Mouse (Mus musculus) embryonic fibroblast, embryonic 13.5 days (primary cell): ENCODE results near the gene Ccdc155. TPM values are rescaled to one million over a fixed set of nuclear protein-coding genes. Genes with fewer than 3 reads are reported as not detected.
A peak's percentile ranks its signal among the peaks of the same experiment; 100 is the strongest.

Source experiments
- H3K27ac ChIP-seq: 2 replicates; pipeline ENCODE4 v1.5.1; 2012; ENCODE audit warnings: low read length, control low read depth, inconsistent platforms; ENCODE audit not compliant: insufficient read depth
- H3K4me1 ChIP-seq: 2 replicates; pipeline ENCODE4 v1.6.1; 2011; ENCODE audit warnings: low read length; ENCODE audit not compliant: control insufficient read depth, insufficient read depth
- H3K4me3 ChIP-seq: 2 replicates; pipeline ENCODE4 v1.5.1; 2011; ENCODE audit warnings: mild to moderate bottlenecking, control low read depth, low read length; ENCODE audit not compliant: insufficient read depth
- CTCF ChIP-seq: IDR thresholded peaks from 2 replicates; pipeline ENCODE4 v1.5.1; 2011; ENCODE audit warnings: mild to moderate bottlenecking, control low read depth, low read length, moderate library complexity, borderline replicate concordance; ENCODE audit not compliant: insufficient read depth
- POLR2A ChIP-seq: IDR thresholded peaks from 2 replicates; pipeline ENCODE4 v1.6.1; 2011; ENCODE audit warnings: low read depth, mild to moderate bottlenecking, control low read depth, low read length, moderate library complexity
- polyA plus RNA-seq: library from polyadenylated mRNA; stranded (reverse); fragments of >200 nt; gene quantifications from 2 replicates; pipeline ENCODE4 v1.2.4, GENCODE M21; 2011; ENCODE audit warnings: low read depth; ENCODE audit not compliant: missing spikeins, insufficient read length

The Ccdc155 gene
- polyA plus RNA-seq, 1 experiment, result not detected

DNA sequence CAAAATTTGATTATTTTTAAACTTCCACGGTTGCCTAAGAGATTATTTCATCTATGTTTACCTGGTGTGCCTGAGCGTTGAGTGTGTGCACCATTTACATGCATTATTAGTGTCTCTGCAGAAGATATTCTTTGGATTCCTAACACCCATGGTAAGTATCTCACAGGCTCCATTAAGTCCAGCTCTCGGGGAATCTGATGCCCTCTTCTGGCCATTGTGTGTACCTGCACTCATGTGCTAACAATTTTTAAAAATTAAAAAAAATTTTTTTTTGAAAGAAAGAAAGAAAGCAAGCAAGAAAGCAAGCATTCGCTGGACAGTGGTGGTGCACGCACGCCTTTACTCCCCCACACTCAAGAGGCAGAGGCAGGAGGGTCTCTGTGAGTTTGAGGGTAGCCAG is 3.6 kb upstream of the Ccdc155 start:
- H3K4me3 ChIP-seq, result no peak overlapping the region
- H3K4me1 ChIP-seq, result no peaks in the 10 kb centered on the region
- no peak overlapping the region for H3K27ac ChIP-seq
- TF ChIP-seq CTCF (no peak), POLR2A (no peak)

DNA sequence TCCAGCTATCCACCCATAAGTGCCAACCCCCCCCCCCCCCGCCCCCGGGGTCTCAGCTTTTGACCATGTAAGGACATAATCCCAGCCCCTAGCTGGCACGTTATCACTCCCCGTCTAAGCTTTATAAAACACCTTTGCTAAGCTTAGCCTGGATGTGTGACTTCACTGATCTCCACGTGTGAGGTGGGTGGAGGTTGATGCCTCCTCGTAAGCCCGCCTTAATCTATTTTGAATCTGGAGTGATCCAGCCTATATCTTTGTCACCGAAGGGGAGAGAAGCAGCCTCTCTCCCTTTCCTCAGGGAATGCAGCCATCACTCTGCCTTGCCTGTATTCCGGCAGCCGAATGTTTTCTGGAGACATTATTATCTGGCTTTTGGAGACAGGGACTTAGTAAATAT is 2.0 kb downstream of the Ccdc155 start:
- Histone ChIP-seq H3K4me3 (no peak overlapping the region), H3K4me1 (no peaks in the 10 kb centered on the region), H3K27ac (no peak overlapping the region)
- TF ChIP-seq CTCF (no peak), POLR2A (no peak)

DNA sequence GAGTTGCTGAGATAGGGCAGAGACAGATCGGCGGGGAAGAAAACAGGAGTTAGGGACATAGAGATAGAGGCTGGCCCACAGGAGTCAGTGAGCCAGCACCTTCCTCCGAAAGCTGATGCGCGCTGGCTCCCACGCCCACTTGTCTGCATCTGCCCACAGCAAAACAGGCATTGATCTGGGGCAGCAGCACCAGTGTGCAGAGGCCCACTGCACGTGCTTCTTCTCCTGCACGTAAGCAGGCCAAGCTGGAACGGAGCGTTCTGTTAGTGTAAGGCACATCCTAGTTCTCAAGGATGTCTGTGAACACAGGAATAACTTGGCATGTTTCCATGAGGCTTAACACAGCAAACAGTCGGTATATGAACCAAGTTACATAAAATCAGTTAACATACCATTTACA is 5.7 kb downstream of the Ccdc155 start:
- Histone ChIP-seq H3K4me1 (peaks cover 3% of the 10 kb centered on the region; the same call in 1 of the 2 replicates), H3K27ac (no peak overlapping the region), H3K4me3 (no peak overlapping the region)
- no peak for TF ChIP-seq POLR2A

DNA sequence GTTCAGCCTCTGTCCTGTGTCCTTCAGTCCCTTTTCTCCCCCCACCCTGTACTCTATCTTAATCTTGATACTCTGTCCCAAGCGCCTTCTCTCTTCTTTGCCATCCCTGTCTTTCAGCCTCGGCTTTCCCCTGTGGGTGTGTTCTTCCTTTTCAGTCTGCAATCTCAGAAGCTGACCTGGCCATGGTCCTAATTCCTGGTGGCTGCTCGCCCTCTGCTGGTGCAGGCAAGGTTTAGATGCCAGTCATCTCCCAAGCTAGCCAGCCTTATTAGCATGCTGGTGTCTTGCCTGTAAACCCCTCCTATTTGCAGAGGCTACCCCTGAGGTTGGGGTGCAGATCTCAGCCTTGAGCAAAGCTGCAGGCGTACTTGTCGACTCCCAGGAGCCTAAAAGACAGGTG is 6.3 kb downstream of the Ccdc155 start:
- no peak overlapping the region for H3K4me3 ChIP-seq
- no peak overlapping the region for H3K27ac ChIP-seq
- TF ChIP-seq CTCF (peak; percentile 98), POLR2A (no peak)
- H3K4me1 ChIP-seq, result peaks cover 3% of the 10 kb centered on the region; the same call in 1 of the 2 replicates

DNA sequence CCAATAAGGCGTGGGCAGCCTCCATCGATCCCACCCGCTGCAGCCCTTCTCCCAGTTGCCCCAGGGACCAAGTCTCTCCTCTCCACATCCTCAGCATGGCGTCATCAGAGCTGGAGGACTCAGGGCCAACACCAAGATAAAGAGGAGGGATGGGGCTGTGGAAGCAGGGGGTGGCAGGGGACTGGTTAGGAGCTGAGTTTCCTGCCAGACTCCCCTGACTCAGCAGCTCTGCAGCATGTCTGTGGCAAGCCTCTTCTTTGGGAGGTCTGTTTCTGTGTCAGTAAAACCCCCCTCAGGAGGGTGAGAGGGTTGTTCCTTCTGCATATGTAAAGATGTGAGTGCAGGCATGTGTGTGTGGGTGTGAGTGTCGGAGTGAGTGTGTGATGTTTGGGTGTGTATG is 7.7 kb downstream of the Ccdc155 start:
- Histone ChIP-seq H3K27ac (no peak overlapping the region), H3K4me1 (peaks cover 5% of the 10 kb centered on the region; the same call in 1 of the 2 replicates), H3K4me3 (no peak overlapping the region)
- TF ChIP-seq CTCF, result no peak
- no peak for TF ChIP-seq POLR2A

DNA sequence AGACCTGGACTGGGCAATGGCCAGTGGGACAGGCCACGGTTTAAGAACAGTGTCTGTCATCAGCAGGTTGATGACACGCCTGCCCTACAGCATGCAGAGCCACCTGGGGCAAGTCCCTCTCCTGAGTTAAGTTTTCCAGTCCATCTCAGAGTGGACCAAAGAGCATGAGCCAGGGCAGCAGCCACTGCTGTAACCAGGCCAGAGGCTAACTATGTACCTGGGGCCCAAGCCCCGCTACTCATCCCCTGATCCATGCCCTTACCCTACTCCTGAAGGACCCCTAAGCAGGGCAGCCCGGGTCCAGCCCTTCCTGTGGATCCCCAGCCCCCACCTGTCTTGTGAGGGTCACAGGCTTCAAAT is 8.5 kb downstream of the Ccdc155 start:
- H3K27ac ChIP-seq, result no peak overlapping the region
- H3K4me3 ChIP-seq, result no peak overlapping the region
- TF ChIP-seq POLR2A (no peak), CTCF (no peak)
- H3K4me1 ChIP-seq, result peaks cover 6% of the 10 kb centered on the region; the same call in 1 of the 2 replicates

DNA sequence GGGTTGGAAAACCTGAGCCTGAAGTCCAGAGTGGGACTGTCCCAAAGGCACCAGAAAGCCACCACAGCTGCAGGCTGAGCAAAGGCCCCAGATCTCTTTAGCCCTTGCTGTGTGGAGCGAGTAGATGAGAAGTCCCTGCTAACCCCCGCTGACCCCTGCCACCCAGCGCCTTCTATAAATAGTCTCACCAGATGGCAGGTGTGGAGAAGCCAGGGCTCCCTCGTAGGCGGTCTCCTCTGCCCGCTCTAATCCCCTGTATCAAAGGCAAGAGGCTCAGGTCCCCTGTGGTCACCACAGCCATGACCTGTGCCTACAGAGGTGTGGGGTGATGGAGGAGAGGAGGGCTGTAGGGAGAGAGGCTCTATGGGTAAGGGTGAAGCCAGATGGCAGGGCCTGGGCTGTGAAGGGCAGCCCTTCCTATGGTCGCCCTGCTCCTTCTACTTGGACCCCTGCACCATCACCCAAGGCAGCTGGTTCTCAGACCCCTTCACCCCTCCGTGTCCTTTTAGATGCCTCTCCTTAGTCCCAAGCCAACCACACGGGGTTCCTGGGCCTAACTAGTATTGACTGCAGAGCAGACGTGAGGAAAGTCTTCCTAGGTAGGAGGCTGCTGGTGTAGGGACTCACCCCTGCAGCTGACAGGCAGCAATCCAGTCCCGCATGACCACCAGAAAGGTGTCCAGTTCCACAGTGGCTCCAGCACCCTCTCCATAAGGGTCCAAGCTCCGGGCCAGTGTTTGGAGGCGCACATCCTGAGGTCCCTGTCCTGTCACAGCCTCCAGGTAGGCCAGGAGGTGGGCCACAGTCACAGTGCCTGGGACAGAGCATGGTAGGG is 9.1 kb downstream of the Ccdc155 start:
- Histone ChIP-seq H3K4me3 (no peak overlapping the region), H3K27ac (no peak overlapping the region), H3K4me1 (peaks cover 6% of the 10 kb centered on the region; the same call in 1 of the 2 replicates)
- no peak for TF ChIP-seq CTCF
- TF ChIP-seq POLR2A, result no peak

DNA sequence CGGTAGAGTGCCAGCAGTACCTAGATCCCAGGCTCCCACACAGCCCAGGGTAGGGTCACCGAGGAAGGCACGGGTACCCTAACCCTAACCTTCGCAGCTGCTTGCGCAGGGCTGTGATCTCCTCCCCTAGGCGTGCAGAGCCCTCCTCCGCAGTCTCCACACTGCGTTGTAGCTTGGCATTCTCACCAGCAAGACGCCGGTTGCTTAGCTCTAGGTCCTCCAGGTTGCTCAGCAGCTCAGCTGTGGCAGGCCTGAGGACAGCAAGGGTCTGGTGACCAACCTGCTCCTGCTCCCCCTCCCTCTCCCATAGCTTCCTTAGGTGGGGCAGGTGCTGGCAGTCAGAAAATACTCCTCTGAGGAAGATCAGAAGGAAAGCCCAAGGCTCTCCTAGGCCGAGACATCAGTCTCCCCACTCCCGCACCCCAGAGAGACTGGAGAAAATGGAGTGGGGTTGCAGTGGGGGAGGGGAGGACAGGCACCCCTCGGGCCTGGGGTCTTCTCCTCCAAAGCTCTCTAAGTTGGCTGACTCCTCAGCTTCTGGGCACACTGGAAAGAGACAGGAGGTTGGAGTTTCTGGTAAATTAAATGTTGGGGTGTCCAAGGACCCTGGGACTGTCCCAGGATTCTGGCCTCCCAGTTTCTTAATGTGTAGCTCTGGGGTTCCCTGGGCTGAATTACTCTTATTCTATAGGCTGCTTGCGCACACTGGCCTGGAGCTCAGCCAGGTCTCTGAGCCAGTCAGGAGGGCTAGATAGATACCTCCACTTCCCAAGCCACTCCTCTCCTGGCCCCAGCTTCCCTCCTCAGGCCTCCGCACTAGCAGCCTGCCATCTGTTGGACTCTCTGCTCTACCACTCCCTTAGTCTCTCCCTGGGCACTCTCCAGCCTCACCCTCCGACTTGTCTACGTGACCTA is 10.6 kb downstream of the Ccdc155 start:
- H3K4me1 ChIP-seq, result peaks cover 6% of the 10 kb centered on the region; the same call in 1 of the 2 replicates
- H3K27ac ChIP-seq, result no peak overlapping the region

DNA sequence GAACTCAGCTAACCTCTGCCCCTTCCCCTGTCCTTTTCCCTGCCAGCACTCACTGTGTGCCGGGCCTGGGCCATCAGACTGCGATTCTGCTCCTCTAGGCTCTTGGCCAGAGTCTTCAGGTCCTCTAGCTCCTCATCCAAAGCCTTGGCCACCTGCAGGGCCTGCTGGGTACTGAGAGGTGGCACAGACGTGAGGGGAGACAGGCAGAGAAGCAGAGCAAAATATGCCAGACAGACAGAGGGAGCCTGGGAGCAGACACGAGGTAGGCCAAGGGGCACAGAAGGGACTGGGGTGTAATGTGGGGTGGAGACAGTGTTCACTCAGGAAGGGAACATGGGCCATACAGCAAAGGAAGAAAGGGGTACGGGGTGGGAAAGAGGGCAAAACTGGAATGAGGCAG is 11.3 kb downstream of the Ccdc155 start:
- Histone ChIP-seq H3K27ac (no peak overlapping the region), H3K4me3 (no peak overlapping the region), H3K4me1 (peaks cover 6% of the 10 kb centered on the region; the same call in 1 of the 2 replicates)
- no peak for TF ChIP-seq POLR2A
- TF ChIP-seq CTCF, result no peak

More for the DNA sequence above, 10.6 kb downstream of the Ccdc155 start:
- TF ChIP-seq CTCF, result no peak
- H3K4me3 ChIP-seq, result no peak overlapping the region

DNA sequence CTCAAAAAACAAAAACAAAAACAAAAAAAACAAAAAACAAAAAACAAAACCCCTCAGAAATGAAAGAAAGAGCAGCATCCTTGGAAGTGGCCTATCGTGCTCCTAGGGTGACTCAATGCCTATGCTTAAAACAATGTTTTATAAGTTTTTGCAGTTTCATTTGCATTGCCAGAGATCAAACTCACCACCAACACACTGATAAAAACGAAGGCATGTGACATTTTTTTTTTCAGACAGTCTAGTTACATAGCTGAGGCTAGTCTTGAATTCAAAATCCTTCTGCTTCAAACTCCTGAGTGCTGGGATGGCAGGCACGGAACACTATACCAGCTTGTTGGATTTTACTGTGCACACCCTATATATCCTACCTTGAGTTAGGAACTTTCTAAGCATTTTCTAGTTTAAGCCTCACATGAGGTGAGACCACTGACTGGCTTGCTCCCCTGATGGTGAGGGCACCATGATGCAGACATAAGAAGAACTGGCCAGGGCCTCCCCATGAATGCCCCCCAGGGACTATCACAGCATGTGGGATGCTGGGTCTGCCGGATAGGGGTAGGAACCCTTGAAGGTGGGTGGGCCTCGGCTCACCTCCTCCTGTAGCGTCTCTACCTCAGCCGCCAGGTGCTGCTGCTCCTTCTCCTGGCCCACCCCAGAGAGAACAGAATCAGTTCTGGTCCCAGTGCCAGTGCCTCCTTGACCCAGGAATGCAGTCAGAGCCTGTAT is 11.9 kb downstream of the Ccdc155 start:
- TF ChIP-seq POLR2A (no peak), CTCF (no peak)
- peaks cover 6% of the 10 kb centered on the region; the same call in 1 of the 2 replicates for H3K4me1 ChIP-seq
- H3K27ac ChIP-seq, result no peak overlapping the region
- no peak overlapping the region for H3K4me3 ChIP-seq
